Mouse (Mus musculus): ENCODE measurements around the gene Dapk2. TPM values are rescaled to one million over a fixed set of nuclear protein-coding genes. Genes with fewer than 3 reads are reported as not detected.

Gene Dapk2
- polyA plus RNA-seq, 1 experiment from 2014 or later = 6.5 TPM

GRCm38 (mm10) chr9:66189026-66189425, 31.0 kb downstream of the Dapk2 start:
- WGBS = 60% methylated on average over 1 of the region's 1 CpGs

GRCm38 (mm10) chr9:66194003-66194402, 36.0 kb downstream of the Dapk2 start:
- 55% methylated on average over 3 of the region's 3 CpGs for WGBS
- Histone ChIP-seq H3K9me3 (replicated peaks; ENCODE audit: control insufficient read depth, low read length) (no peaks in the 10 kb centered on the region), H3K36me3 (ENCODE audit: control insufficient read depth, insufficient read depth) (no peaks in the 10 kb centered on the region)

More at GRCm38 (mm10) chr9:66189026-66189425, 31.0 kb downstream of the Dapk2 start:
- 0 out of 2 replicates have a peak, but pooled peaks cover 2% of the 10 kb centered on the region for H3K9me3 ChIP-seq (replicated peaks; ENCODE audit: control insufficient read depth, low read length)
- no peak overlapping the region for H3K9ac ChIP-seq (ENCODE audit: low read length)
- H3K4me1 ChIP-seq (ENCODE audit: control insufficient read depth, insufficient read depth, low read length) = no peaks in the 10 kb centered on the region; the same call in 1 of the 2 replicates
- H3K4me2 ChIP-seq (ENCODE audit: low read depth, low read length) = no peak overlapping the region
- no peak overlapping the region for H3K4me3 ChIP-seq (ENCODE audit: low read length)
- H3K27ac ChIP-seq (ENCODE audit: low read length) = no peak overlapping the region
- no peaks in the 10 kb centered on the region for H3K36me3 ChIP-seq (ENCODE audit: control insufficient read depth, insufficient read depth)
- H3K27me3 ChIP-seq (ENCODE audit: control insufficient read depth, insufficient read depth, low read length) = no peaks in the 10 kb centered on the region
- ATAC-seq (replicated peaks; ENCODE audit: extremely low read depth, insufficient read depth, low FRiP score) = no peak

DNA sequence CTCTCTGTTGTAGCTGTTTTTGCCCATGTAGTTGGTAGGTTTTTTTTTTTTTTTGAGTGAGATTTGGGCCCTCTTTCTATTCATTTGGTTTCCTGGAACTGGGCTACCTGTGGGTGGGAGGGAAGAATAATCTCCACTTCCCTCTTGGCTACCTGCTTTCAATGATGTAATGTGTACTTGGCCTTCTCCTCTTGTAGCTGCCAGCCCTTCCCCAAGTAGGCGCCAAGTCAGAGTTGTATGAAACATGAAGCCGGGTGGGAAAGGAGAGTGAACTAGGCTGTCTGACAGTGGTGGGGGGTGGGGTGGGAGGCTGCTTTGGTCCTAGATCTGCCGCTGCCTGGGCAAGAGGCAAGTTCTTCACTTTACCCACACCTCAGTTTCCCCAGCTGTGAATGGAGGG, 38.5 kb downstream of the Dapk2 start:
- H3K4me3 ChIP-seq (ENCODE audit: low read length) = no peak overlapping the region
- no peak overlapping the region for H3K27ac ChIP-seq (ENCODE audit: low read length)
- H3K9me3 ChIP-seq (replicated peaks; ENCODE audit: control insufficient read depth, low read length) = no peaks in the 10 kb centered on the region
- no peak overlapping the region for H3K4me2 ChIP-seq (ENCODE audit: low read depth, low read length)
- no peak for ATAC-seq (replicated peaks; ENCODE audit: extremely low read depth, insufficient read depth, low FRiP score)
- H3K36me3 ChIP-seq (ENCODE audit: control insufficient read depth, insufficient read depth) = no peaks in the 10 kb centered on the region
- peaks cover 5% of the 10 kb centered on the region; the same call in 1 of the 2 replicates for H3K4me1 ChIP-seq (ENCODE audit: control insufficient read depth, insufficient read depth, low read length)
- no peak overlapping the region for H3K9ac ChIP-seq (ENCODE audit: low read length)
- WGBS = 47% methylated on average over 3 of the region's 3 CpGs
- H3K27me3 ChIP-seq (ENCODE audit: control insufficient read depth, insufficient read depth, low read length) = no peaks in the 10 kb centered on the region

More at GRCm38 (mm10) chr9:66194003-66194402, 36.0 kb downstream of the Dapk2 start:
- Histone ChIP-seq H3K9ac (ENCODE audit: low read length) (no peak overlapping the region), H3K27me3 (ENCODE audit: control insufficient read depth, insufficient read depth, low read length) (no peaks in the 10 kb centered on the region), H3K4me1 (ENCODE audit: control insufficient read depth, insufficient read depth, low read length) (peaks cover 3% of the 10 kb centered on the region; the same call in 1 of the 2 replicates), H3K4me2 (ENCODE audit: low read depth, low read length) (no peak overlapping the region), H3K27ac (ENCODE audit: low read length) (no peak overlapping the region), H3K4me3 (ENCODE audit: low read length) (no peak overlapping the region)
- no peak for ATAC-seq (replicated peaks; ENCODE audit: extremely low read depth, insufficient read depth, low FRiP score)

GRCm38 (mm10) chr9:66198533-66198932, 40.5 kb downstream of the Dapk2 start:
- no peaks in the 10 kb centered on the region for H3K9me3 ChIP-seq (replicated peaks; ENCODE audit: control insufficient read depth, low read length)
- H3K4me2 ChIP-seq (ENCODE audit: low read depth, low read length) = no peak overlapping the region
- H3K27me3 ChIP-seq (ENCODE audit: control insufficient read depth, insufficient read depth, low read length) = no peaks in the 10 kb centered on the region
- no peak overlapping the region for H3K9ac ChIP-seq (ENCODE audit: low read length)
- peaks cover 5% of the 10 kb centered on the region; the same call in 1 of the 2 replicates for H3K4me1 ChIP-seq (ENCODE audit: control insufficient read depth, insufficient read depth, low read length)
- H3K4me3 ChIP-seq (ENCODE audit: low read length) = no peak overlapping the region
- 96% methylated on average over 1 of the region's 1 CpGs for WGBS
- H3K36me3 ChIP-seq (ENCODE audit: control insufficient read depth, insufficient read depth) = no peaks in the 10 kb centered on the region
- no peak for ATAC-seq (replicated peaks; ENCODE audit: extremely low read depth, insufficient read depth, low FRiP score)
- no peak overlapping the region for H3K27ac ChIP-seq (ENCODE audit: low read length)

DNA sequence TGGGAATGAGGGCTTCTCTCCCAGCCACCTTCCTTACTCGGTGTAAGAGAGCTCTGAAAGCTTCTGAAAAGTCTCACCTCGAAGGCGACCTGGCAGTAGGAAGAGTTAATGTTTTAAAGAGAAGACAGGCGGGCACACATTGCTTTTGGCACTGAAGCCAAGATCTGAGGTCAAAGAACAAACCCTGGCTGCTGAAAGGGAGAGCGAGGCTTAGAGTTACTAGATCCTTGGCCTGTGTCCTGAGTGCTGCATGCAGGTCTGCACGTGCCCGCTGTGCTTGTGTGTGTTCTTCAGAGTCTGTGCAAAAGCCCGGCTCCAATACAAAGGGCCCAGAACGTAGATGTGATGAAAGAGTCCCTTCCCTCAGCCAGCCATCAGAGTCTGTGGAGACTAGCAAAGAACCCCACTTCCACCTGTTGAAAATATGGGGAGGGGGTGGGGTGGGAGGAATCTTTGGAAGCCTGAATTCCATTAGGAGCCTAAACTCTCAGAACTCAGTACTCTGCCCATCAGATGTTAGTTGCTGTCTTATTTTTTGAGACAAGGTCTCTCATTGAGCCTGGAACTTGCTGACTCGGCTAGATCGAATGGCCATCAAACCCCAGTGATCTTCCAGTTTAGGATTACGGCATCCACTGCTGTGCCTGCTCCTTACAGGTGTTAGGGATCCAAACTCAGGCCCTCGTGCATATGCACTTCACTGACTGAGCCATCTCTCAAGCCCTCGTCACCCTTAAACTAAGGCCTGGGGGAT, 41.8 kb downstream of the Dapk2 start:
- 79% methylated on average over 14 of the region's 14 CpGs for WGBS
- H3K4me3 ChIP-seq (ENCODE audit: low read length) = no peak overlapping the region
- no peak overlapping the region for H3K9ac ChIP-seq (ENCODE audit: low read length)
- 0 out of 2 replicates have a peak, but pooled peaks cover 2% of the 10 kb centered on the region for H3K4me1 ChIP-seq (ENCODE audit: control insufficient read depth, insufficient read depth, low read length)
- ATAC-seq (replicated peaks; ENCODE audit: extremely low read depth, insufficient read depth, low FRiP score) = no peak
- H3K36me3 ChIP-seq (ENCODE audit: control insufficient read depth, insufficient read depth) = no peaks in the 10 kb centered on the region
- H3K4me2 ChIP-seq (ENCODE audit: low read depth, low read length) = no peak overlapping the region
- no peak overlapping the region for H3K27ac ChIP-seq (ENCODE audit: low read length)
- no peaks in the 10 kb centered on the region for H3K9me3 ChIP-seq (replicated peaks; ENCODE audit: control insufficient read depth, low read length)
- no peaks in the 10 kb centered on the region for H3K27me3 ChIP-seq (ENCODE audit: control insufficient read depth, insufficient read depth, low read length)

- no peak overlapping the region for H3K27ac ChIP-seq (ENCODE audit: low read length)
- peaks cover 2% of the 10 kb centered on the region; the same call in 1 of the 2 replicates for H3K4me1 ChIP-seq (ENCODE audit: control insufficient read depth, insufficient read depth, low read length)
- ATAC-seq (replicated peaks; ENCODE audit: extremely low read depth, insufficient read depth, low FRiP score) = no peak
- H3K36me3 ChIP-seq (ENCODE audit: control insufficient read depth, insufficient read depth) = no peaks in the 10 kb centered on the region
- no peak overlapping the region for H3K4me3 ChIP-seq (ENCODE audit: low read length)
- no peak overlapping the region for H3K9ac ChIP-seq (ENCODE audit: low read length)
- 37% methylated on average over 5 of the region's 5 CpGs for WGBS
- H3K9me3 ChIP-seq (replicated peaks; ENCODE audit: control insufficient read depth, low read length) = no peaks in the 10 kb centered on the region
- no peak overlapping the region for H3K4me2 ChIP-seq (ENCODE audit: low read depth, low read length)
- no peaks in the 10 kb centered on the region for H3K27me3 ChIP-seq (ENCODE audit: control insufficient read depth, insufficient read depth, low read length)
Observed at GRCm38 (mm10) chr9:66200411-66200789, 42.4 kb downstream of the Dapk2 start.

- Histone ChIP-seq H3K9ac (ENCODE audit: low read length) (no peak overlapping the region), H3K27ac (ENCODE audit: low read length) (no peak overlapping the region), H3K9me3 (replicated peaks; ENCODE audit: control insufficient read depth, low read length) (no peaks in the 10 kb centered on the region), H3K4me1 (ENCODE audit: control insufficient read depth, insufficient read depth, low read length) (peaks cover 13% of the 10 kb centered on the region), H3K4me3 (ENCODE audit: low read length) (no peak overlapping the region), H3K27me3 (ENCODE audit: control insufficient read depth, insufficient read depth, low read length) (no peaks in the 10 kb centered on the region), H3K36me3 (ENCODE audit: control insufficient read depth, insufficient read depth) (no peaks in the 10 kb centered on the region), H3K4me2 (ENCODE audit: low read depth, low read length) (no peak overlapping the region)
- ATAC-seq (replicated peaks; ENCODE audit: extremely low read depth, insufficient read depth, low FRiP score) = no peak
- WGBS = 31% methylated on average over 6 of the region's 6 CpGs
Observed at GRCm38 (mm10) chr9:66201665-66202064, 43.6 kb downstream of the Dapk2 start.

DNA sequence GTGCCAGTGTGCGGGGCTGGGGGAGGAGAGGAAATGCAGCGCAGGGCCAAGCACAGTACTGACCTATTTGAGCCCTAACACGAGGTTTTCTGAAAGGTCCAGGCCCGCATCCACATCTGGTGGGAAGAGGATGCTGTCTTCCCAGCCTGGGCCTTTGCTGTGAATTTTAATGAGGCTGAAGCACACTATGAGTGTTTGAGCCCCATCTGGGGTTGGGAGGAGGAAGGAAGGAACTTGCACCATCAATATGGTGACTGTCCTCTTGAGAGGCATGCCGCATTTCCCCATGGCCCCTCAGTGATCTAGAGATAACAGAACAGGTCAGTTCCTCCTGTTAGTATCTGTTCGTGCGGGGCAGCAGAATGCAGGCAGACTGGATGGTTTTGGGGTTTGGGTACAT, 44.4 kb downstream of the Dapk2 start:
- no peak overlapping the region for H3K27ac ChIP-seq (ENCODE audit: low read length)
- no peaks in the 10 kb centered on the region for H3K36me3 ChIP-seq (ENCODE audit: control insufficient read depth, insufficient read depth)
- no peak overlapping the region for H3K4me3 ChIP-seq (ENCODE audit: low read length)
- WGBS = 74% methylated on average over 7 of the region's 7 CpGs
- H3K4me2 ChIP-seq (ENCODE audit: low read depth, low read length) = no peak overlapping the region
- peaks cover 21% of the 10 kb centered on the region for H3K4me1 ChIP-seq (ENCODE audit: control insufficient read depth, insufficient read depth, low read length)
- H3K27me3 ChIP-seq (ENCODE audit: control insufficient read depth, insufficient read depth, low read length) = no peaks in the 10 kb centered on the region
- ATAC-seq (replicated peaks; ENCODE audit: extremely low read depth, insufficient read depth, low FRiP score) = no peak
- no peaks in the 10 kb centered on the region for H3K9me3 ChIP-seq (replicated peaks; ENCODE audit: control insufficient read depth, low read length)
- H3K9ac ChIP-seq (ENCODE audit: low read length) = no peak overlapping the region

DNA sequence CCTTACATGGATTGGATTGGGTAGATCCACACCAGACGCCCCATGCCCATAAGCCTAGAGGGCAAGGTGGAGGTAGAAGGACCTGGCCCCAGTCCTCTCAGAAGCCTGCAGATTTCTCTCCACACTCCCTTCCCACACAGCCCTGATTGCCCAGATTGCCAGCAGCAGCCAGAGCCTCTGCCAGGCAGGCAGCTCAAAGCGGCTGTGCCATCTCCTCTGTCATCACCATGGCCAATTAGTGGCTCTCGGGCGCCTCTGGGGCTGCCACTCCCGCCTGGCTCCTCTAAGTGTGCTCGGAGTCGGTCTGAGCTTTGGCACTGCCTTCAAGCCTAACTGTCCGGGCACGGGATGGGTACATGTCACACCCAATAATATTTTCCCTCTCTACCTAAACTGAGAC, 47.7 kb downstream of the Dapk2 start:
- no peaks in the 10 kb centered on the region for H3K27me3 ChIP-seq (ENCODE audit: control insufficient read depth, insufficient read depth, low read length)
- no peak overlapping the region for H3K4me2 ChIP-seq (ENCODE audit: low read depth, low read length)
- no peak for ATAC-seq (replicated peaks; ENCODE audit: extremely low read depth, insufficient read depth, low FRiP score)
- H3K9ac ChIP-seq (ENCODE audit: low read length) = no peak overlapping the region
- no peak overlapping the region for H3K4me3 ChIP-seq (ENCODE audit: low read length)
- no peak overlapping the region for H3K27ac ChIP-seq (ENCODE audit: low read length)
- 72% methylated on average over 9 of the region's 9 CpGs for WGBS
- H3K9me3 ChIP-seq (replicated peaks; ENCODE audit: control insufficient read depth, low read length) = no peaks in the 10 kb centered on the region
- H3K36me3 ChIP-seq (ENCODE audit: control insufficient read depth, insufficient read depth) = no peaks in the 10 kb centered on the region
- H3K4me1 ChIP-seq (ENCODE audit: control insufficient read depth, insufficient read depth, low read length) = peaks cover 22% of the 10 kb centered on the region
